Mouse (Mus musculus) v-Abl transformed pro-B cells (cell line): ENCODE data around the gene Trim14.
"Not testable (repeated sequence)": the region's sequence is repeated elsewhere in the genome, so short reads cannot be mapped to it uniquely, and the experiment has no call there.

Experiments used
- in situ Hi-C, 2 experiments: fragments of 400-800 bp; cut with MboI; formaldehyde crosslinking; loops; one replicate each; pipeline ENCODE4 v1.15.1; 2025; ENCODE audit not compliant: unreplicated experiment in 2 of 2

Trim14 gene

DNA sequence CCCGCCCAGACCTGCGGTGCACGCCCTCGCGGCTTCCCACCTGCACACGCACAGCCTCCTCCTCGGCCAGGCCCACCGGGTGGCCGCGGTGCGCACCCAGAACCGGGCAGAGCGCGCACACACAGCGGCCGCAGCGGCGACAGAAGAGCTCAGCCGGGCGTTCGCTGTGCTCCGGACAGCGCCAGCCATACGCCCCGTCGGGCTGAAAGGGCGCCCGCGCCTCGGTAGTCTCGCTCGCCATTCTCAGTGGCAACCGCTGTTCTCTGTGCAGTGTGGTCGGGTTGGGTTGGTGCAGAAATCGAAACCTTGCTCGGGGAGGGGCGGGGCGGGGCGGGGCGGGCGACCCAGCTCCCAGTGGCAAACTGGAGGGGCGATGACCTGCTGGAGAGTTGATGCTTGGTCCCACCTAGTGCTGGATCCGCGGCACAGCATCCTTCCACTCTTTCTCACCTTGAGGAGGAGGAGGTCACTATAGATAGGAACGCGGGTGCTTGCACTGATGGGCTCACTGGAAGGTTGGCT lies at the start of gene Trim14:
Trim14 (minus strand) TSS at position 302 of the 522 bp plus-strand sequence.
- in situ Hi-C loops, result no loop called here

DNA sequence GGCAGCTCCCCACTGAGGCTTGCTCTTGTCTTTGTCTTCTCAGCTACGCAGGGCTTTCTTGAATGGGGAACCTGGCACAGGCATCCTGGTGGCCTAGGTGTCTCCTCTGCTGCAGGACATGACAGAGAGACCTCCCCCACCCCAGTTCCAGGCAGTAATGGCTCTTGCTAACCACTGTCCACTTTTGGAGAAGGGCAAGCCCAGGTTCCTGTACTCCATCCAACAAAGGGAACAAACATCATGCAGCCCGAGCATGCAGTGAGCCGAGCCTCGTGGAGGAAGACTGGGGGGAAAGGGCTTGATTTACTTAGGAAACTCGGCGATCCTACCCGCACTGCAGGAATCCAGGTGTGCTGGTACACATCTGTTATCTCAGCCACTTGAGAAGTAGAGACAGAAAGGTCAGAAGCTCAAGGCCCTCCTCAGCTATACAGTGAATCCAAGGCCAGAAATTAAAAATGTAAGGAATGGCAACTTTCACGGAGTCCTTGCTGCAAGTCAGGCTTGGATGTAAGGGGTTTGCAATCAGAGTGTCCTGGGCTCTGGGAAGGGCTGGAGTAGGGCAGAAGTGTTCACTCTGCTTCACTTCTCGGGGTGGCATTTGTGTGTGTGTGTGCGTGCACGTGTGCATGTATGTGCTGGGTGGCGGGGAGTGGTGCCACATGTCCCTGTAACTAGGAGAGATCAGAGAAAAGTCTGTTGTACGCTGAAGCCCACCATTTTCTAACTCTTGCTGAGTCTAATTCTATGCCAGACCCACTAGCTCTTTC lies 49.3 kb upstream of the Trim14 start:
- in situ Hi-C loops, result no loop called here

DNA sequence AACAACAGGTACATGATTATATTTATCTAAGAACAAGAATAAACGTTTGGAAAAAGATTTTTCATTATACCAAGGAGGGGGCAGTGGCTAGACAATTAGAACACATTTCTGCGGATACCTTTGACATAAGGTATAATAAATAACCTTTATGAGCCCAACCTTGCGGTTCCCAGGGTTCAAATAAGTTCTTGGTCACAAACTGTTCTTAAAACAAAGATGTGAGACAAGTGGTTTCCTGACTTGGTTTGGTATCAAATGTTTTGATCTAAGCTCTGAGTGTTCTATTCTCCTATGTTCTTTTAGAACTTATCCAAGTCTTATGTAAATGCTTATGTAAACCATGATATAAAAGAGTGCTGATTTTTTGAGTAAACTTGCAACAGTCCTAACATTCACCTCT lies 48.6 kb upstream of the Trim14 start:
- in situ Hi-C loops, result not testable (repeated sequence)

DNA sequence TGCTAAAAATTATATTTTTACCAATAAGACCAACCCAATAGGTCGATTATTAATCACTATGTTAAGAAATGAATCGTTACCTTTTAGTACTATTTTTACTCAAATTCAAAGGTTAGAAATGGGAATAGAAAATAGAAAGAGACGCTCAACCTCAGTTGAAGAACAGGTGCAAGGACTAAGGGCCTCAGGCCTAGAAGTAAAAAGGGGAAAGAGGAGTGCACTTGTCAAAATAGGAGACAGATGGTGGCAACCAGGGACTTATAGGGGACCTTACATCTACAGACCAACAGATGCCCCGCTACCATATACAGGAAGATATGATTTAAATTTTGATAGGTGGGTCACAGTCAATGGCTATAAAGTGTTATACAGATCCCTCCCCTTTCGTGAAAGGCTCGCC lies 48.1 kb upstream of the Trim14 start:
- in situ Hi-C loops, result not testable (repeated sequence)

DNA sequence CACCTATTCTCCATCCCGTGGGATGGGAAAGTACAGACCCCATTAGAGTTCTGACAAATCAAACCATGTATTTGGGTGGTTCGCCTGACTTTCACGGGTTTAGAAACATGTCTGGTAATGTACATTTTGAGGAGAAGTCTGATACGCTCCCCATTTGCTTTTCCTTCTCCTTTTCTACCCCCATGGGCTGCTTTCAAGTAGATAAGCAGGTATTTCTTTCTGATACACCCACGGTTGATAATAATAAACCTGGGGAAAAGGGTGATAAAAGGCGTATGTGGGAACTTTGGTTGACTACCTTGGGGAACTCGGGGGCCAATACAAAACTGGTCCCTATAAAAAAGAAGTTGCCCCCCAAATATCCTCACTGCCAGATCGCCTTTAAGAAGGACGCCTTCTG lies 46.1 kb upstream of the Trim14 start:
- in situ Hi-C loops, result not testable (repeated sequence)

DNA sequence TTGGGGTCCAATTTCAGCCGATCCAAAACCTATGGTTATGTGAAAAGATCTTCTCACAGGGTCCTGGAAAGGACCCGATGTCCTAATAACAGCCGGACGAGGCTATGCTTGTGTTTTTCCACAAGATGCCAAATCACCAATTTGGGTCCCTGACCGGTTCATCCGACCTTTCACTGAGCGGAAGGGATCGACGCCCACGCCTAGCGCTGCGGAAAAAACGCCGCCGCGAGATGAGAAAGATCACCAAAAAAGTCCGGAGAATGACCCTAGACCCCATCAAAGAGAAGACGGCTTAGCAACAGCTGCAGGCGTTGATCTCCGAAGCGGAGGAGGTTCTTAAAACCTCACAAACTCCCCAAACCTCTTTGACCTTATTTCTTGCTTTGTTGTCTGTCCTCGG lies 45.6 kb upstream of the Trim14 start:
- in situ Hi-C loops, result not testable (repeated sequence)

DNA sequence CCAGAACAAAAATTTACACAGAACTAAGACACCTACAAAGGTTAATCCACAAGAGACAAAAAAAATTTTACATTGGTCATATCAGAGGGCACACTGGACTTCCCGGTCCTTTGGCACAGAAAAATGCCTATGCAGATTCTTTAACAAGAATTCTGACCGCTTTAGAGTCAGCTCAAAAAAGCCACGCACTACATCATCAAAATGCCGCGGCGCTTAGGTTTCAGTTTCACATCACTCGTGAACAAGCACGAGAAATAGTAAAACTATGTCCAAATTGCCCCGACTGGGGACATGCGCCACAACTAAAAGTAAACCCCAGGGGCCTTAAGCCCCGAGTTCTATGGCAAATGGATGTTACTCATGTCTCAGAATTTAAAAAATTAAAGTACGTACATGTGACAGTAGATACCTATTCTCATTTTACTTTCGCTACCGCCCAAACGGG lies 44.9 kb upstream of the Trim14 start:
- in situ Hi-C loops, result not testable (repeated sequence)

DNA sequence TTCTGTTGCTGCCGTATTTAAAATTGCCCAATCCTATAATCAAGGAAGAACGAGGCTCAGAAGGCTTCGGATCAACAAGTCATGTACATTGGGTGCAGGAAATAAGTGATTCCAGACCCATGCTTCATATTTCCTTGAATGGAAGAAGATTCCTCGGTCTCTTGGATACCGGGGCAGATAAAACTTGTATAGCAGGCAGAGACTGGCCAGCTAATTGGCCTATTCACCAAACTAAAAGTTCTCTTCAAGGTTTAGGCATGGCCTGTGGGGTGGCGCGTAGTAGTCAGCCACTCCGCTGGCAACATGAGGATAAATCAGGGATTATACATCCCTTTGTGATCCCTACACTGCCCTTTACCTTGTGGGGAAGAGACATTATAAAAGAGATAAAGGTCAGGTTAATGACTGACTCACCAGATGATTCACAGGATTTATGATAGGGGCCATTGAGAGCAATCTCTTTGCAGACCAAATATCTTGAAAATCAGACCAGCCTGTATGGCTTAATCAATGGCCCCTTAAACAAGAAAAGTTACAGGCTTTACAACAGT lies 42.9 kb upstream of the Trim14 start:
- in situ Hi-C loops, result not testable (repeated sequence)

DNA sequence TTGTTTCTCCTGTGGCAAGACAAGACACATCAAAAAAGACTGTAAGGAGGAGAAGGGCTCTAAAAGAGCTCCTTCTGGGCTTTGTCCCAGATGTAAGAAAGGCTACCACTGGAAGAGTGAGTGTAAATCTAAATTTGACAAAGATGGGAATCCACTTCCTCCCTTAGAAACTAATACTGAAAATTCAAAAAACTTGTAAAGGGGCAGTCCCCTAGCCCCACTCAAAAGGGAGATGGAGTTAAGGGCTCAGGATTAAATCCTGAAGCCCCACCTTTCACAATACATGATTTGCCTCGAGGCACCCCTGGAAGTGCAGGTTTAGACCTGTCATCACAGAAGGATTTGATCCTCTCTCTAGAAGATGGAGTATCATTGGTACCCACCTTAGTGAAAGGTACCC lies 42.3 kb upstream of the Trim14 start:
- in situ Hi-C loops, result no loop called here

DNA sequence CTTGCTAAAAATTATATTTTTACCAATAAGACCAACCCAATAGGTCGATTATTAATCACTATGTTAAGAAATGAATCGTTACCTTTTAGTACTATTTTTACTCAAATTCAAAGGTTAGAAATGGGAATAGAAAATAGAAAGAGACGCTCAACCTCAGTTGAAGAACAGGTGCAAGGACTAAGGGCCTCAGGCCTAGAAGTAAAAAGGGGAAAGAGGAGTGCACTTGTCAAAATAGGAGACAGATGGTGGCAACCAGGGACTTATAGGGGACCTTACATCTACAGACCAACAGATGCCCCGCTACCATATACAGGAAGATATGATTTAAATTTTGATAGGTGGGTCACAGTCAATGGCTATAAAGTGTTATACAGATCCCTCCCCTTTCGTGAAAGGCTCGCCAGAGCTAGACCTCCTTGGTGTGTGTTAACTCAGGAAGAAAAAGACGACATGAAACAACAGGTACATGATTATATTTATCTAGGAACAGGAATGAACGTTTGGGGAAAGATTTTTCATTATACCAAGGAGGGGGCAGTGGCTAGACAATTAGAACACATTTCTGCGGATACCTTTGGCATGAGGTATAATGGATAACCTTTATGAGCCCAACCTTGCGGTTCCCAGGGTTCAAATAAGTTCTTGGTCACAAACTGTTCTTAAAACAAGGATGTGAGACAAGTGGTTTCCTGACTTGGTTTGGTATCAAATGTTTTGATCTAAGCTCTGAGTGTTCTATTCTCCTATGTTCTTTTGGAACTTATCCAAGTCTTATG lies 39.8 kb upstream of the Trim14 start:
- in situ Hi-C loops, result not testable (repeated sequence)

DNA sequence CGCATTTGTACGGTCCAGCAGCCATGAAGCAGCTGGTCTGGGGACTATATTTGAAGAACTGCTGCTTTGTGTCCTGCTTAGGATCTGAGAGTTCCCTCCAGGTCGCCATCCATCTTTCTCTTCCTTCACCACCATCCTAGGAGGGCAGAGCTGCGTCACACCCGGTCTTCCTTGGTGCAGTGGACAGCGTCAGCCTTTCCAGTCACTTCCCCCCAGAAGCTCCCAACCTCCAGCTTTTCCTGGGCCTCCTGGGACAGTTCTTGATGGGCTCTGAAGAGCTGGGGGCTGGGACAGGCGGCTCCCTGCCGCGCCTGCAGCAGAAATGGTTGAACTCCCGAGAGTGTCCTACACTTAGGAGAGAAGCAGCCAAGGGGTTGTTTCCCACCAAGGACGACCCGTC lies 38.9 kb upstream of the Trim14 start:
- in situ Hi-C loops, result no loop called here

DNA sequence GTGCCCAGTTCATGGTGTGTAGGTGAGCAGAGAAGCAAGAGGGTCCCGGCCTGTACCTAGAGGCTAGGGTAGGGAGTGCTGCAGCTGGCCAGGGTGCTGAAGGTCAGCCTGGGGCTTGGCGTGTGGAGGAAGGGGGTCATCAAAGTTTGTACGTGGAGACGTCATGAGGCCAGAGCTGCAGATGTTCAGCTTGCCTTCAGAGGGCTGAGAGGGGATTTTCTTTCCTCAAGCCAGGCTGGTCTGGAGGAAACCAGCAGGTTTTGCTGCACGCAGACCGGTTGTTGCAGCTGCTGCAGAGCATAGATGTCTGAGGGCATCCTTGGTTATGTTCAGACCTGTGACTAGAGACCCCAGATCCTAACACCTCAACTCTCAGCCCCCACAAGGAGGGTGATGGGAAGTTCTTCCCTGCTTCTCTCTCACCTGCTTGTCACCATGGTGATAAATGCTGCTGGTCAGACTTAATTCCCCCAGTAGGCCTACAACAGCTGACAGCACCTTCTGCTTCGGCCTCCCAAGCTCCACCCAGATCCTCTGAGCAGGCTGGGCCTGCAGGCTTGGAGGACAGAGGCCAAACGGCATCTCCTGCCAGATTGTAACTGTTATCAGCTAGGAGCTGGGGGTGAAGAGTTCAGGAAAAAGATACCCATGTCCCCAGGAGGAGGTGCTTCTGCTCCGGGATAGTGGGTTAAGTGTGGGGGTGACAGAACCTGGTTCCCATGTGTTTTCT lies 38.2 kb upstream of the Trim14 start:
- in situ Hi-C loops, result no loop called here

DNA sequence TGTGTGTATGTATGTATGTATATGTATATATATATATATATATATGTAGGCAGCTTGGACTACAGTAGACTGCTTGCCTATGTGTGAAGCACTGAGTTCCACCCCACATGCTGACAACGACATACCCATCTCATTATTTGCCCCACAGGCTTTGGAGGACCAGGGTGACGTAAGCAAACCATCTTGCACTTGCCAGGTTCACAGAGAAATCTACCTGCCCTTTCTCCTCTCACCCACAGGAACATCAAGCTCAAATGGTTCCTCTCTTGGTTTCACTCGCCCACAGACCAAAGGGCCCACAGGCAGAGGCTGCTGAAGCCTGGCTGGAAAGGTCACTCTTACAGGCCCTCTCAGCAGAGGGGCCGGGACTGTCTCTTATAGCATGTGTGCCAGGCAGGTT lies 36.7 kb upstream of the Trim14 start:
- in situ Hi-C loops, result no loop called here

DNA sequence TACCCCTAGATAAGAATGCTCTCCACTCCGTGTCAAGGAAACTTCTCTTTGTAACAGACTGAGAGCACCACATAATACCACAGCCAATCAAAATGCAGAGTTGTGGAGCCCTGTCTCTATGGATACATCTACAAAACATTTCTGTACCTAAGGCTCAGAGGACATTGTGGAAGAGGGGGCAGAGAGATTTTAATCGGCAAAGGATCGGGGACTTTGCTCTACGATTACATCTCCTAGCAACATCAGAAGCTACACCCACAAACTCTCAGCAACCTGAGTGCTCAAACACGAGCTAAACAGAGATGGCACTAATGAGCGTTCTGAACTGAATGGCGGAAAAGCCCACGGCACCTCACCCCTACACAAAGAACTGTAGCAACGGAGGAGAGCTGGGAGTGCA lies 35.8 kb upstream of the Trim14 start:
- in situ Hi-C loops, result no loop called here

DNA sequence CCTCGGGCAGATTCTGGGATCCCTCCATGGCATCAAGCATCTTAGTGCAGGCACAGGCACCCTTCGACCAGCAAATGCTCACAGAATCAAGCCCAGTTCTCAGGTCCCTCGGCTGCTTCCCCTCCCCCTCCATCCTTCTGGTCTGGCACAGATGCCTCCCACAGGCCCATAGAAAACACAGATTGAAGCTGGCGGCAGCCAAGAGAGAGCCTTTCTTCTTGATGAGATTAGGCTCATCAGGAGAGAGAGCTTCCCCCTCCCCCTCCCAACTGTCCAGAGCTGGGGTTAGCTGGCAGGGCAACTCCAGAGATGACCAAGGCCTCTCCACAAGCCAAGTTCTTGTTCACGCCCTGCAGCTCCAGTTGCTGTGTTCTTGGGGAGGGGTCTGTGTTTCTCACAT lies 33.7 kb upstream of the Trim14 start:
- in situ Hi-C loops, result no loop called here

DNA sequence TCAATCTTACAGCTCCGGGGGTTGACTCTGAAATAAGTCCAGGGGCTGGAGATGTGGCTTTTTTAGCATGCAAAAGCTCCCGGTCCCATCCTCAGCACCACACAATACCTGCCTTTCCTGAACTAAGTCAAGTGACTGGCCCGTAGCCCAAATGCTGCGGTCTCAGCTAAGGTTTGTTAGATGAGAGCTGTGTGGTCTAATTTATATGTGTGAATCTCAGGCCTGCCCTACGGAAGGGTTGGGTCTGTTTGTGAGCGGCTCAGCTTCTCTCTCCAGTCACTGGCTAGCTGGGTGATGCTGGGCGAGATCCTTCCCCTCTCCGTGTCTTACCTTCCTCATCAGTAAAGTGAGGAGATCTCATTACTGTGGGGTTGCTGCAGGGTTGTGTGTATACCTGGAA lies 32.2 kb upstream of the Trim14 start:
- in situ Hi-C loops, result no loop called here

DNA sequence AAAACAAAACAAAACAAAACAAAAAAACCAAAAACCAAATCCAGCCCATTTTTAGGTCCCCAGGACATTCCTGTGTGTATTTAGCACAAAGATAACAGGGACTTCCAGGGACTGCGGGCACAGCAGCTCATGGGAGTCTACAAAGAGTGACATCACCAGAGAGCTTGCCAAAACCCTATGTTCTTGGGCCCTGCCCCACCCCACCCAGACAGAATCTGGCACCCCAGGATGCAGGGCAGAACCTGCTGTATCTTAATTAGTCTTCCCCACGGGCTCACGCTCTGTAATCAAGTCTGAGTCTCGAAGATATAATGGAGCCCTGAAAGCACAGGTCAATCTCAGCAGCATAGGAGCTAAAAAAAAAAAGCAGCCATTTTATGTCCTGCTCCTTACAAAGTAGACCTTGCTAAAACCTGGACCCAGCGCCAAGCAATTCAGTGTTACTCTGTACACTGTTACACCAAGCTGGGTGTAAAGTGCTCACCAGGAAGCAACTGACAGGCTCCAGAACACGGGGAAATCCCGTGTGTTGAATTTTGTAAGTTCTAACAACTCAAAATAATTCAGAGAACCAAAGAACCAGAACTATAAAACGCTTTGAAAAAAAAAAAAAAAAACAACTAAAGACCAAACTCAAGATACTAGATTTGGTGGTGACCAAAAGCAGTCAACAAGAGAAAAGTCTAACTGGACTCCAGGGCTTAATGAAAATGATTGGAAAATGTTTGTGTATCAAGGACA lies 31.2 kb upstream of the Trim14 start:
- in situ Hi-C loops, result no loop called here

DNA sequence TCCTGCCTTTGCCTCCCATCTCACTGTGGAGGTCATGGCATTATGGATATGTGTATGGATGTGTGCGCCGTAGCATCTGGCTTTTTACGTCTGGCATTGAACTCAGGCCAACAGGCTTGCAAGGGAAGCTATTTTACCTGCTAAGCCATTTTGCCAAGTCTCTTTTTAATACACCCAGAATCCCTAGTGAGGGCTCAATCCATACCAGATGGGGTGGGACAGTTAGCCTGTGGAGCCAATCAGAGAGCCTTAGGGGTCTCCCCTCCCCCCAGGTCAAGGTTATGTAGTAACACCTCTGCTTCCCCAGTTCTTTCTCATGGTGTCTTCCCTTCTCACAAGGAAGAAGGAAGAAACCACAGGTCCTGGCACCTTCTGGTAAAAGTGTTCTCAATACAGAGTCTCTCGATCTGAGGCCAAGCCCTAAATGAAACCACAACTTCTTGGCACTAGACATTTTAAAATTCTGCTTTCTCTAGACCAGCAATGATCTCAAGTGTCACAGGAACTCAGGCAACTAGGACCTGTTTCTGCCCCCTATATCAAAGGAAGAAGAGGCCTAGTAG lies 29.5 kb upstream of the Trim14 start:
- in situ Hi-C loops, result no loop called here

DNA sequence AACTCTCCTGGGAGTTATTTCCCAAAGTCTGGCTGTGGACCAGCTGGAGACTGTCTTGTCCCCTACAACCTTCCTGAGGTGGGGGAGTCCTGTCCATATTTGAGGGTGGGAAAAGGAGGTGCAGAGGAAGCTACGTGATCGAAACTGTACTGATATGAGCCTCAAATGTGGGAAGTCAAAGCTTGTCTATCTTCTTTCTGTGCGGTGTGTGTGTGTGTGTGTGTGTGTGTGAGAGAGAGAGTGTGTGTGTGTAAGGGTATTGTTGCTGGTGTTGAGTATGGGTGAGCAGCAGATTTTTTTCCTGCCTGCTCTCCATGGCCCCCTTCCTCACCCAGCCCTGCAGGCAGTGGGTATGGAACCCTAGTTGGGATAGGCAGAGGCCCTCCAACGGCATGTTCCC lies 28.3 kb upstream of the Trim14 start:
- in situ Hi-C loops, result no loop called here

DNA sequence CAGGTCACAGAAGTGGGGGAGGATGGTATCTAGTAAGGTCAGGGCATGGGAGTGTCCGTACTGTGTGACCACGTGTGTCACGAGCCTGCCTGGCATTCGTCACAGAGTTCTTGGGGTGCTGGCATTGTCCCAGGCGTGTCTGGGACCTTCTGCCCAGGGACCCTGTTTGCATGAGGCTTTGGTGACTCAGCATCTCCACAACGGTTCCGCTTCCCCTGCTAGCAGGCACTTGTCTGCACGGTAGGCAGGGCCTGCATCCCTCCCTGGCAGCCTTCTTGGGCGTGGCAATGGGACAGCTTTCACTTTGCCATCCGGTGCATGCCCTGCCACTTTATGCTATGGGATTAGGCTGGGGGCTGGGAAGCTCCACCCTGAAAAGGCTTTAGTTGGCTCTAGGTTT lies 27.9 kb upstream of the Trim14 start:
- in situ Hi-C loops, result no loop called here
